Mouse (Mus musculus) limb, embryonic 13.5 days (tissue): ENCODE results near the gene Agtpbp1. TPM values are rescaled to one million over a fixed set of nuclear protein-coding genes. Genes with fewer than 3 reads are reported as not detected.

Experiments
- ATAC-seq: fragments of 200-750 bp; cut with Nextera tagmentation; 2 replicates; pipeline ENCODE4 v1.8.0; 2017; ENCODE audit warnings: low read depth, moderate number of reproducible peaks, moderate TSS enrichment; ENCODE audit not compliant: low FRiP score
- H3K27ac ChIP-seq: fragments of 300-500 bp; sonication (generic); 2 replicates; pipeline ENCODE4 v1.5.1; 2015; ENCODE audit warnings: inconsistent platforms, mild to moderate bottlenecking, moderate library complexity
- H3K27me3 ChIP-seq: fragments of 300-500 bp; sonication (generic); 2 replicates; pipeline ENCODE4 v1.6.1; 2015; ENCODE audit warnings: mild to moderate bottlenecking, inconsistent platforms
- H3K36me3 ChIP-seq: fragments of 300-500 bp; sonication (generic); 2 replicates; pipeline ENCODE4 v1.6.1; 2015; ENCODE audit warnings: inconsistent platforms, mild to moderate bottlenecking, moderate library complexity
- H3K4me1 ChIP-seq: fragments of 300-500 bp; sonication (generic); 2 replicates; pipeline ENCODE4 v1.6.1; 2015; ENCODE audit warnings: inconsistent platforms
- H3K4me2 ChIP-seq: fragments of 300-500 bp; sonication (generic); replicated peaks from 2 replicates; pipeline ENCODE4 v1.6.1; 2015; ENCODE audit warnings: inconsistent platforms, mild to moderate bottlenecking, moderate library complexity
- H3K4me3 ChIP-seq: fragments of 300-500 bp; sonication (generic); 2 replicates; pipeline ENCODE4 v1.5.1; 2015; ENCODE audit warnings: moderate library complexity, mild to moderate bottlenecking, inconsistent platforms
- H3K9ac ChIP-seq: fragments of 300-500 bp; sonication (generic); 2 replicates; pipeline ENCODE4 v1.6.1; 2015; ENCODE audit warnings: mild to moderate bottlenecking, inconsistent platforms
- H3K9me3 ChIP-seq: fragments of 300-500 bp; sonication (generic); 2 replicates; pipeline ENCODE4 v1.6.1; 2016; ENCODE audit warnings: inconsistent platforms
- WGBS: fragments of 180-500 bp; shearing (Covaris S2); methylation state at CpG from one replicate; pipeline ENCODE4 v1.1.7; 2015; 5-methylcytosine and 5-hydroxymethylcytosine counted together
- polyA plus RNA-seq: library from polyadenylated mRNA; unstranded; fragments of >200 nt; fragmentation: Nextera tagmentation; extraction: Ambion mirVana; gene quantifications from 2 replicates; pipeline ENCODE4 v1.2.1, GENCODE M21; 2015

Gene Agtpbp1
- 12.1 and 12.4 TPM in 2 replicates for polyA plus RNA-seq

DNA sequence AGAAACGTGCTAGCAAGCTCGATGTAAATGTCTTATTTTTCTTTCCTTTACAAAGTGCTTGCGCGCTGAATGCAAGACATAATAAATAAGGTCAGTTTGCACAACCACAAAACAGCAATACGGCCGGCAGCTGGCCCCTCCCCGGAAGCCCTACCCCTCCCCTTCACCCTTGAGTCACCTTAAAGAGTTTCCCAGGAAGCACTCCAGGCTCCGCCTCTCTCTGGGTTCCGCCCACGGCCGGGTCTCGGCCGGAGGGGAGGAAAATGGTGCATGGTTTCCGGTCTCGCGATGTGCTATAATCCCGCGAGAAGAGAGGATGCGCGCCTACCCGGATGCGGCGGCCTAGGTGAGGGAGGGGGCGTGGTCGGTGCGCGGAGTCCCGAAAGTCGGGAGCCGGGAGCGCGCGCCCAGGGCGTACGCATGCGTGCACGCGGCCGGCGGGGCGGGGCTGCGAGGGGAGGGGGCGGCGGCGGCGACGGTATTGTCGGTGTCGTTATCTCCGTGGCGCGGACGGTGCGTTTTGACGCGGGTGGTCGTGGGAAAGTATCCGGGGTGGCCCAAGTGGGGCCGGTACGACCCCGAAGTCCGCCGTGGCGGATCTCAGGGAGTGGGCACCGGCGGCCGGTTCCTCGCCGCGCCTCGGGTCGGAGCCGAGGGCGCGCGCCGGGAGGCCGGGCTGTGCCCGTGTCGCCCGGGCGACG is at the start of gene Agtpbp1, which contains the start of gene Naa35:
Gene Agtpbp1, minus strand, starts transcription at position 281 of the 701 bp plus-strand sequence.
Gene Naa35, plus strand, starts transcription at position 313 of the 701 bp plus-strand sequence.
- H3K9ac ChIP-seq = peak within 1 kb of the TSS; percentile 90
- H3K27ac ChIP-seq = peak within 1 kb of the TSS; percentile 67
- WGBS = under 1% methylated on average over 66 of the region's 83 CpGs
- no peaks in the 10 kb centered on the region for H3K27me3 ChIP-seq
- H3K36me3 ChIP-seq = peaks cover 25% of the 10 kb centered on the region
- 0 out of 2 replicates have a peak, but pooled peaks cover 4% of the 10 kb centered on the region for H3K9me3 ChIP-seq
- H3K4me3 ChIP-seq = peak within 1 kb of the TSS; percentile 93
- peak; percentile 97 for ATAC-seq
- H3K4me2 ChIP-seq = peak within 1 kb of the TSS; percentile 87
- H3K4me1 ChIP-seq = peaks cover 22% of the 10 kb centered on the region

- Histone ChIP-seq H3K36me3 (peaks cover 91% of the 10 kb centered on the region), H3K9me3 (no peaks in the 10 kb centered on the region), H3K4me1 (no peaks in the 10 kb centered on the region), H3K9ac (no peak overlapping the region), H3K4me3 (no peak overlapping the region), H3K4me2 (no peak overlapping the region), H3K27me3 (no peaks in the 10 kb centered on the region), H3K27ac (no peak overlapping the region)
- 70% methylated on average over 5 of the region's 5 CpGs for WGBS
- no peak for ATAC-seq
Measured at GRCm38 (mm10) chr13:59634637-59635036, 49.6 kb upstream of the Agtpbp1 start.

- H3K9ac ChIP-seq = no peak overlapping the region
- H3K9me3 ChIP-seq = no peaks in the 10 kb centered on the region
- no peaks in the 10 kb centered on the region for H3K27me3 ChIP-seq
- no peak for ATAC-seq
- 86% methylated on average over 7 of the region's 7 CpGs for WGBS
- no peaks in the 10 kb centered on the region for H3K4me1 ChIP-seq
- no peak overlapping the region for H3K27ac ChIP-seq
- peaks cover 89% of the 10 kb centered on the region for H3K36me3 ChIP-seq
- H3K4me3 ChIP-seq = no peak overlapping the region
- no peak overlapping the region for H3K4me2 ChIP-seq
Measured at GRCm38 (mm10) chr13:59626739-59627138, 41.7 kb upstream of the Agtpbp1 start.

DNA sequence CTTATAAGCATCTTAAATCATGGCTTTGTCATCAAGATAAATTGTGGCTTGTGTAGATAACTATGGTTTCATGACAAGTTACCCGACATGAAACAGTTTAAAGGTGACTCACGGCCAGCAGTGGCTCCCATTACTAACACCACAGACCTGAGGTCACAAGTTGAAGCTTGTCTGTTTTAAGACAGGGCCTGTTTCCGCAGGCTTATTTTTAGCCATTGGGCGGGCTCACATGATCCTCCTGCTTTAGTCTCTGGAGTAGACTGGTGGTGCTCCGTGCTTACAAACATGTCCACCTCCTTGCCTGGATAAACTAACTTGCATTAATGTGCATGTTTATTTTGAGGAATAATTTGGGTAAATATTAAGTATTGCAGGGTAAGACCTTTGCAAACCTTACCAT is 39.9 kb upstream of the Agtpbp1 start:
- Histone ChIP-seq H3K4me3 (no peak overlapping the region), H3K4me2 (no peak overlapping the region), H3K9ac (no peak overlapping the region), H3K27ac (no peak overlapping the region), H3K36me3 (peaks cover 89% of the 10 kb centered on the region), H3K4me1 (no peaks in the 10 kb centered on the region), H3K9me3 (no peaks in the 10 kb centered on the region), H3K27me3 (no peaks in the 10 kb centered on the region)
- ATAC-seq = no peak
- whole genome bisulfite sequencing = 80% methylated on average over 5 of the region's 5 CpGs

DNA sequence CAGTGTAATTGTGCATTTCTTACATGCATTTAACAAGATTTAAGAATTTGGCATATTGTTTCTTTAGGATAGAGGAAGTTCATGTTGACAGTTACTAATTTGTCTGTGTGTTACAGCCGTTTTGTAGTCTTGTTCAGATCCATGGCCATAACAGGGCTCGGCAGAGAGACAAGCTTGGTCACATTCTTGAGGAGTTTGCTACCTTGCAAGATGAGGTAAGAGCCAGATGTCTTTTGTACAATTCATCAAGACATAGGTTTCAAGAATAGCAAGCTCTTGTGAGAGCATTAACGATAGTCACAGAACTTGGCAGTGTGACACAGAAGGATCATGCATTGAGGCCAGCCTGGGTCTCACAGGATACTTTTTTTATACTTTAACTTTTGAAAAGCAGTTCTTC is 39.4 kb upstream of the Agtpbp1 start:
- Histone ChIP-seq H3K4me2 (no peak overlapping the region), H3K27me3 (no peaks in the 10 kb centered on the region)
- no peak for ATAC-seq

GRCm38 (mm10) chr13:59621643-59622489 is 36.8 kb upstream of the Agtpbp1 start:
- Histone ChIP-seq H3K27ac (no peak overlapping the region), H3K9ac (no peak overlapping the region), H3K27me3 (no peaks in the 10 kb centered on the region), H3K36me3 (peaks cover 86% of the 10 kb centered on the region), H3K4me3 (no peak overlapping the region), H3K4me2 (no peak overlapping the region), H3K4me1 (no peaks in the 10 kb centered on the region), H3K9me3 (no peaks in the 10 kb centered on the region)
- ATAC-seq = no peak
- WGBS = 85% methylated on average over 7 of the region's 7 CpGs

More for the DNA sequence above, 39.4 kb upstream of the Agtpbp1 start:
- Histone ChIP-seq H3K4me1 (no peaks in the 10 kb centered on the region), H3K9me3 (no peaks in the 10 kb centered on the region), H3K9ac (no peak overlapping the region), H3K36me3 (peaks cover 85% of the 10 kb centered on the region), H3K27ac (no peak overlapping the region), H3K4me3 (no peak overlapping the region)
- 72% methylated on average over 3 of the region's 3 CpGs for WGBS

GRCm38 (mm10) chr13:59618463-59618862 is 33.4 kb upstream of the Agtpbp1 start:
- no peaks in the 10 kb centered on the region for H3K9me3 ChIP-seq
- no peak overlapping the region for H3K4me3 ChIP-seq
- no peak overlapping the region for H3K4me2 ChIP-seq
- no peak overlapping the region for H3K27ac ChIP-seq
- H3K9ac ChIP-seq = no peak overlapping the region
- WGBS = 90% methylated on average over 6 of the region's 6 CpGs
- no peak for ATAC-seq
- no peaks in the 10 kb centered on the region for H3K4me1 ChIP-seq
- peaks cover 78% of the 10 kb centered on the region for H3K36me3 ChIP-seq
- no peaks in the 10 kb centered on the region for H3K27me3 ChIP-seq

DNA sequence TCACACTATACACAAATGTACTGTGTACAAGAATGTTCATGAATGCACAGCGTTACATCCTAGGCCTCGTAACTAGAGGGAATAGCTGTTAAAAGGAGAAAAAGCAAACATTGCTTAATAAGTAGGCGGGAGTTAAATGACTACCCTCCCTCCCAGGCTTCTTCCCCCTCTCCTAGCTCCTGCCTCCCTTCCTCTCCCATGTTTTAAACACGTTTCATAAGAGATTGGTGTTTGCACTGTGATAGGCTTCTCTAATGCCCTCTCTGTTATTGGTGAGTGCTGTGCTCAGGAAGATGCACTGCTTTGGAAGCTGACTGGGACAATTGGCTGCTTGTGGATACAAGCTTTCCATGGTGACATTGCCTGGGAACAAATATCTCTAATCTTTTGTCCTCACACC is 30.5 kb upstream of the Agtpbp1 start:
- Histone ChIP-seq H3K4me2 (no peak overlapping the region), H3K4me3 (no peak overlapping the region), H3K9me3 (no peaks in the 10 kb centered on the region), H3K36me3 (peaks cover 78% of the 10 kb centered on the region), H3K9ac (no peak overlapping the region), H3K4me1 (no peaks in the 10 kb centered on the region), H3K27me3 (no peaks in the 10 kb centered on the region), H3K27ac (no peak overlapping the region)
- 87% methylated on average over 4 of the region's 4 CpGs for WGBS
- no peak for ATAC-seq

- no peak for ATAC-seq
- Histone ChIP-seq H3K4me2 (no peak overlapping the region), H3K27ac (no peak overlapping the region), H3K9me3 (no peaks in the 10 kb centered on the region), H3K9ac (no peak overlapping the region), H3K4me1 (no peaks in the 10 kb centered on the region), H3K4me3 (no peak overlapping the region), H3K36me3 (peaks cover 78% of the 10 kb centered on the region), H3K27me3 (no peaks in the 10 kb centered on the region)
- 91% methylated on average over 4 of the region's 4 CpGs for WGBS
Measured at GRCm38 (mm10) chr13:59615152-59615551, 30.1 kb upstream of the Agtpbp1 start.

DNA sequence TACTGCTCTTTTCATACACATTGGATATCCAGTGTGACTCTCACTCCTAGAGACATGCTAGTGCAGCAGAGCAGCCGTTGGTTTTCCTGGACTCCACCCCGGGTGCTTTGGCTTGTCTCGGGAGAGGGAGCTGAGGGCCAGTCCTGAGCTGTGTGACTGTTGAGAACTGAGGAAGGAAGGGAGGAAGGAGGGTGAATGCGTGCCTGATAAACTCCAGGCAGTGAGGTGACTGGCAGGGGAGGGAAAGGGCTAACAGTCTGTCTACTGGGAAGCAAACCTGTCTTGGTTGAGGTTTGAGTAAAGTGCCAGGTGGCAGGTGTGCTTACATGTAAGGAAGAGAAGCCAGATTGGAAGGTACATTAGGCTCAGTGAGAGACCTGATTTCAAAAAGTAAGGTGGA is 28.8 kb upstream of the Agtpbp1 start:
- WGBS = 84% methylated on average over 4 of the region's 4 CpGs
- Histone ChIP-seq H3K9me3 (no peaks in the 10 kb centered on the region), H3K27ac (no peak overlapping the region), H3K4me1 (no peaks in the 10 kb centered on the region), H3K27me3 (no peaks in the 10 kb centered on the region), H3K4me2 (no peak overlapping the region), H3K9ac (no peak overlapping the region), H3K36me3 (peaks cover 82% of the 10 kb centered on the region), H3K4me3 (no peak overlapping the region)
- no peak for ATAC-seq

- Histone ChIP-seq H3K36me3 (peaks cover 94% of the 10 kb centered on the region), H3K9ac (no peak overlapping the region), H3K4me3 (no peak overlapping the region), H3K4me1 (no peaks in the 10 kb centered on the region), H3K9me3 (no peaks in the 10 kb centered on the region), H3K27me3 (no peaks in the 10 kb centered on the region), H3K27ac (no peak overlapping the region), H3K4me2 (no peak overlapping the region)
- ATAC-seq = no peak
- WGBS = 94% methylated on average over 2 of the region's 2 CpGs
Measured at GRCm38 (mm10) chr13:59610437-59610836, 25.4 kb upstream of the Agtpbp1 start.

- H3K27ac ChIP-seq = no peak overlapping the region
- no peak for ATAC-seq
- H3K4me2 ChIP-seq = no peak overlapping the region
- no peaks in the 10 kb centered on the region for H3K4me1 ChIP-seq
- no peaks in the 10 kb centered on the region for H3K9me3 ChIP-seq
- 88% methylated on average over 4 of the region's 4 CpGs for WGBS
- H3K4me3 ChIP-seq = no peak overlapping the region
- no peaks in the 10 kb centered on the region for H3K27me3 ChIP-seq
- no peak overlapping the region for H3K9ac ChIP-seq
- peaks cover 94% of the 10 kb centered on the region for H3K36me3 ChIP-seq
Measured at GRCm38 (mm10) chr13:59609885-59610284, 24.9 kb upstream of the Agtpbp1 start.
